Mouse (Mus musculus): ENCODE data around the gene Nup210l. TPM values are rescaled to one million over a fixed set of nuclear protein-coding genes. Genes with fewer than 3 reads are reported as not detected.
A peak's percentile ranks its signal among the peaks of the same experiment; 100 is the strongest.

Nup210l gene
- polyA plus RNA-seq, 1 experiment from 2014 or later = 0.36 TPM

DNA sequence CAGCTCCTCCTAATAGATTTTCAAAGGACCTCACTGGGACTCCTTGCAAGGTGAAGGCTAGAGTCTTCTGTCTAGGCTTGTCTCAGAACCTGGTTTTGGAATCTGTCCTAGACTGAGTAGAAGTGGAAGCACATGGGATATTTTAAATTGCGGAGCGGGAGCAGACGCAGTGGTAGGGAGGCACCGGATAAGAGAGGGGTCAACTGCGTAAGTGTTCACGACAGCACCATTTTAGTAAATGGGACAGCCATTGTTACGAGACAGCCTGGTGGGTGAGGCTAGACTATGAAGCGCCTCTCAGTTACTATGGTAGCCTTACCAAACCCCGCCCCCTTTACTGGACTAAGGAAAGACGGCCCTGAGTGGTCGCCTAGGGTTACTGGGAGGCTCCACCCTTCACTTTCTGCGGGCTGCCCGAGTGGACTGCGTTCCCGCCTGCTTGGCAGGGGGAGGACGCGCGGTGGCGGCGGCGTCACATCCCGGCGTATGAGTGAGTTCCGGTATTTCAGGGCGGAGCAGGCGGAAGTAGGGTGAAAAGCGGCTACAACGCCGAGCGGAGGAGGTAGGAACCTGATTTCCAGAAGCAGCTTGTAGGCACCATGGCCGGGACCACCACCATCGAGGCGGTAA lies 24.7 kb upstream of the Nup210l start:
- peak overlapping the region; percentile 99 for H3K27ac ChIP-seq (ENCODE audit: low read length)
- H3K27me3 ChIP-seq (ENCODE audit: insufficient read depth, low read length) = no peaks in the 10 kb centered on the region
- H3K4me2 ChIP-seq (replicated peaks; ENCODE audit: low read depth, low read length) = peak overlapping the region; percentile 77
- peak overlapping the region; percentile 92 for H3K4me3 ChIP-seq (ENCODE audit: low read length)
- peak; percentile 97 for ATAC-seq (ENCODE audit: low FRiP score, low TSS enrichment)
- under 1% methylated on average over 33 of the region's 33 CpGs for WGBS
- H3K9me3 ChIP-seq (ENCODE audit: low read length) = no peaks in the 10 kb centered on the region
- peak overlapping the region; percentile 94 for H3K9ac ChIP-seq (replicated peaks; ENCODE audit: low read length)
- H3K4me1 ChIP-seq (ENCODE audit: insufficient read depth, low read length) = peaks cover 51% of the 10 kb centered on the region
- H3K36me3 ChIP-seq (ENCODE audit: insufficient read depth, low read length) = no peaks in the 10 kb centered on the region

DNA sequence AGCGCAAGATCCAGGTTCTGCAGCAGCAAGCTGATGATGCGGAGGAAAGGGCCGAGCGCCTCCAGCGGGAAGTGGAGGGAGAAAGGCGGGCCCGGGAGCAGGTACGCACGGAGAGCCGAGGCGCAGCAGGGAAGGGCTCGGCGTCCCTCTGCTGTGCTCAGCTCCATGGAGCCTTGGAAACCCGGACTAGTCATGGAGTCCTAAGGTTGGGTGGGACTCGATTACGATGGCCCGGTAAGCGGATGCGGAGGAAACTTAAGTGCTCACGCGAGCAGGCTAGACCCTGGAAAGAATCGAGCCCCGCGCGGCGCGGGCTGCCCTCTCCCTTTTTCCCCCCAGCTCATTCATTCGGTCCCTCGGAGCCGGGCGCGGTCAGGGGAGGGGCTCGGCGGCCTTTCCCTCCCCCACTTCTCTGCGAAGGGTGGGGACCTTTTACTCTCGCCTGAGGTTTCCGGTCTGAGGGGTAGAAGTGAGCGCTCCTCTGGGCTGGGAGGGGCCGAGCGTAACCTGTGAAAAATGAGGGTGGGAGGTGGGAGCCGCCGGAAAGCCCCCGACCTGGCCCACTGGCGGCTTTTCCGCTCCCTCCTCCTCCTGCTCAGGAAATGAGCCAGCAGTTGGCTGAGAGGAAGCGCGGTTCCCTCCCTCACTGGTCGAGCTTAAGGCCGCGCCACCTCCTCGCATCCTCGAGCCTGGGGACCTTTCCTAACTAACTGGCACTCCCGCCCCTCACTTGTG lies 24.0 kb upstream of the Nup210l start:
- WGBS = 0% methylated on average over 45 of the region's 53 CpGs
- Histone ChIP-seq H3K4me1 (ENCODE audit: insufficient read depth, low read length) (peaks cover 57% of the 10 kb centered on the region), H3K27ac (ENCODE audit: low read length) (peak overlapping the region; percentile 99), H3K27me3 (ENCODE audit: insufficient read depth, low read length) (no peaks in the 10 kb centered on the region), H3K9me3 (ENCODE audit: low read length) (no peaks in the 10 kb centered on the region), H3K4me3 (ENCODE audit: low read length) (peak overlapping the region; percentile 92), H3K9ac (replicated peaks; ENCODE audit: low read length) (peak overlapping the region; percentile 94), H3K36me3 (ENCODE audit: insufficient read depth, low read length) (no peaks in the 10 kb centered on the region), H3K4me2 (replicated peaks; ENCODE audit: low read depth, low read length) (peak overlapping the region; percentile 77)
- ATAC-seq (ENCODE audit: low FRiP score, low TSS enrichment) = peak; percentile 65

DNA sequence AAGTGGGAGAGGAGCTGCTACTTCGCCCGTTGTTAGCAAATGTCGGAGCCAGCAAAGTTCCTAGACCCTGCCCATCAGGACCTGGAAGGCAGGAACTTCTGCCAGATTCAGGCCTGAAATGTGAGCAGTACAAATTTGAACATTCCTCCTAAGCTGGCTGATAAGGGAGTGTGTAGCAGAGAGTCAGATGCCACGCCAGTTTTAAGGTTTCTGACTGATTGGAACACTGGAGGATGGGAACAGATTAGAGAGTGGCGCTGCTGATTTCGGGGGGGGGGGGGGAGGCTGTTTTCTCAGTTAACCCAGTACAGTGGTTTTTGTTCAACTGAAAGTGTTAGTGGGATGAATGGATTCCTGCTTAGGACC lies 23.5 kb upstream of the Nup210l start:
- under 1% methylated on average over 6 of the region's 6 CpGs for WGBS
- Histone ChIP-seq H3K36me3 (ENCODE audit: insufficient read depth, low read length) (no peaks in the 10 kb centered on the region), H3K4me2 (replicated peaks; ENCODE audit: low read depth, low read length) (peak overlapping the region; percentile 77), H3K27me3 (ENCODE audit: insufficient read depth, low read length) (no peaks in the 10 kb centered on the region), H3K9ac (replicated peaks; ENCODE audit: low read length) (peak overlapping the region; percentile 94), H3K9me3 (ENCODE audit: low read length) (no peaks in the 10 kb centered on the region), H3K27ac (ENCODE audit: low read length) (peak overlapping the region; percentile 99), H3K4me3 (ENCODE audit: low read length) (peak overlapping the region; percentile 92), H3K4me1 (ENCODE audit: insufficient read depth, low read length) (peaks cover 61% of the 10 kb centered on the region)
- ATAC-seq (ENCODE audit: low FRiP score, low TSS enrichment) = peak; percentile 0; the same call in 1 of the 2 replicates

DNA sequence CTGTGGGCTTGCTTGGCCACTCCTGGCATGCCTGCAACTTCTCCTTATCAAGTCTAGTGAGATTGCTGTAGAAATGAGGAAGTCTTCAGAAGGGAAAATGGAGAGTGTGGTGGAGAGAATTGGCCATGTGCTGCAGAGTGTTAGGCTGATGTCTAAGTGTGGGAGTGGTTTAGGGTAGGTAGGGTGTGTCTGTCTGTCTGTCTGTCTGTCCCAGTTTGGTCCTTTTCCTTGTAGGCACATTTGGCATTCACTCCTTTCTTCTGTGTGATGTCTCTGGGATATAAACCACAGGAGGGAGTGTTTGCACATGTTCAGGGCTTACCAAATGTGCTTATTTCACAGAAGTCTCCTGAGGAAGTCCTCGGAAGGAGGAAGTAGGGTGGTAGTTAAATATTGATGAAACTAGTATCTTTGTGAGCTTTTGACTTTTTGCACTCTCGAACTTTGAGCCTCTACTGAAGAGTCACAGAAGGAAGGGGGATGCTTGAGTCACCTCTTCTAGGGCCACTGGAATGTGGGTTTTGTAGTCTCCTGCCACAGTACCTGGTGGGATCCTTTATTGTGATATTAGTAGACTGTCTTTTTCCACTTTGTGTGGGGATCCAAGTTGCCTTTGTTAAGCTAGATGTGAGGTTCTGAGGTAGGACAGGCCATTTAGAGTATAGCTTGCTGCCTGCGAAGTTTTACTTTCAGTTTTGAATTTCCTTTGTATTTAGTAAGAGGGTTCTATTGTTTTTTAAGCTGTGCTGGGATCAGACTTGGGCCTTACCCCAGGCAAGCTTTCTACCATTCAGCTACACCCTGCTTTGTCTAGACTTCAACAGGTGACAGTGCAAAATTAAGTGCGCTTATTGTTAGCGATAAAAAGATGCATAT lies 22.3 kb upstream of the Nup210l start:
- peak overlapping the region; percentile 77 for H3K4me2 ChIP-seq (replicated peaks; ENCODE audit: low read depth, low read length)
- H3K27ac ChIP-seq (ENCODE audit: low read length) = peak overlapping the region; percentile 78
- peaks cover 58% of the 10 kb centered on the region for H3K4me1 ChIP-seq (ENCODE audit: insufficient read depth, low read length)
- ATAC-seq (ENCODE audit: low FRiP score, low TSS enrichment) = no peak
- H3K36me3 ChIP-seq (ENCODE audit: insufficient read depth, low read length) = peaks cover 3% of the 10 kb centered on the region; the same call in 1 of the 2 replicates
- H3K27me3 ChIP-seq (ENCODE audit: insufficient read depth, low read length) = no peaks in the 10 kb centered on the region
- peak overlapping the region; percentile 40 for H3K9ac ChIP-seq (replicated peaks; ENCODE audit: low read length)
- peak overlapping the region; percentile 92 for H3K4me3 ChIP-seq (ENCODE audit: low read length)
- no peaks in the 10 kb centered on the region for H3K9me3 ChIP-seq (ENCODE audit: low read length)
- 61% methylated on average over 5 of the region's 5 CpGs for WGBS

DNA sequence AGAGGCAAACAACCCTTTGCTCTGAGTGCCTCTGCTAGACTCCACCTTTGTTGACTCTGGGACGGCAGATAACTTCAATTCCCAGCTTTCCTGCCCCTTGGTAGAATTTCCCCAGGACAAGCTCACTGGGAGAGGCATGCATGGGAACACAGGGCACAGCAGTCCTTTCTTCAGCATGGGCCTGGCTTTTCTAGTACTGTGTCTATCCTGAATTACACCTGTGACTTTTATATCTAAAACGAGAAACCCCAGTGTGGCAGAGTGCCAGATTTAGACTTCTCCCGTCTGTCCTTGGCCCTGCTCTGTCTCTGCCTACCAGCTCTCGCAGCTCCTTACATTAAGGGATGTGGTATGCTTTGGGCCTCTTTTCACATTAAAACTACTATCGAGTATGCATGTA lies 20.9 kb upstream of the Nup210l start:
- H3K9ac ChIP-seq (replicated peaks; ENCODE audit: low read length) = 0 out of 2 replicates have a peak overlapping the region, but pooled peaks have one; percentile 40
- peak overlapping the region; percentile 28 for H3K4me2 ChIP-seq (replicated peaks; ENCODE audit: low read depth, low read length)
- peaks cover 17% of the 10 kb centered on the region for H3K36me3 ChIP-seq (ENCODE audit: insufficient read depth, low read length)
- no peaks in the 10 kb centered on the region for H3K9me3 ChIP-seq (ENCODE audit: low read length)
- H3K27me3 ChIP-seq (ENCODE audit: insufficient read depth, low read length) = no peaks in the 10 kb centered on the region
- peak overlapping the region; percentile 7; the same call in 1 of the 2 replicates for H3K4me3 ChIP-seq (ENCODE audit: low read length)
- peak overlapping the region; percentile 48 for H3K27ac ChIP-seq (ENCODE audit: low read length)
- no peak for ATAC-seq (ENCODE audit: low FRiP score, low TSS enrichment)
- WGBS = 37% methylated on average over 5 of the region's 5 CpGs
- H3K4me1 ChIP-seq (ENCODE audit: insufficient read depth, low read length) = peaks cover 51% of the 10 kb centered on the region

DNA sequence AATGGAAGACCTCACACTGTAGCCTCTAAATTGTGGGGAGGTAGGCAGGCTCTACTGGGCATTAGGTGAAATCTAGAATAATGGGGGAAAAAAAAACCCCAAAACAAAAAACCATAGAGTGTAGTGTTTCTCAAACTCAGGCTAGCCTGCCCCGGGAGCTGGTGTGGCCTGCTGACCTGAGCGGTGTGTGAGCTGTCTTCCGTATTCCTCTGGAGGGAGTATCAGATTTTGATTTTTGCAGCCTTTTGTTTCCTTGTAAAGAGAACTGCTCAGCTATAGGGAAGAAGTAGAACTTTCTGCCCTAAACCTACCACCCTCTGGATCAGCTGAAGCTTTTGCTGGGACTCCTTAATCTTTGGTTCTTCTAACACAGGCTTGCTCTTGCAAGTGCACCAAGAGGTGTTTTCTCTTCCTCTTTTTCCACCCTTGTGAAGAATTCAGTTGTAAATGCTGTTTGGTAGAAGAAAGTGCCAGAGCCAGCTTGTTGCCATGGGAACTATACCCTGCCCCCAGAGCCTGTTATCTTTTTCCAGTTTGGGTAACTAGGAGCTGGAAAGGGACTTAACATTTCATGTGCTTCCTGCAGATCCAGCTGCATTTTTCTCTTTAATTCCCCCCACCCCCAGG lies 20.1 kb upstream of the Nup210l start:
- ATAC-seq (ENCODE audit: low FRiP score, low TSS enrichment) = no peak
- Histone ChIP-seq H3K9ac (replicated peaks; ENCODE audit: low read length) (no peak overlapping the region), H3K9me3 (ENCODE audit: low read length) (no peaks in the 10 kb centered on the region), H3K4me2 (replicated peaks; ENCODE audit: low read depth, low read length) (peak overlapping the region; percentile 28), H3K27ac (ENCODE audit: low read length) (peak overlapping the region; percentile 48), H3K4me3 (ENCODE audit: low read length) (no peak overlapping the region), H3K36me3 (ENCODE audit: insufficient read depth, low read length) (peaks cover 25% of the 10 kb centered on the region), H3K27me3 (ENCODE audit: insufficient read depth, low read length) (no peaks in the 10 kb centered on the region), H3K4me1 (ENCODE audit: insufficient read depth, low read length) (peaks cover 46% of the 10 kb centered on the region)
- WGBS = 33% methylated on average over 3 of the region's 3 CpGs

DNA sequence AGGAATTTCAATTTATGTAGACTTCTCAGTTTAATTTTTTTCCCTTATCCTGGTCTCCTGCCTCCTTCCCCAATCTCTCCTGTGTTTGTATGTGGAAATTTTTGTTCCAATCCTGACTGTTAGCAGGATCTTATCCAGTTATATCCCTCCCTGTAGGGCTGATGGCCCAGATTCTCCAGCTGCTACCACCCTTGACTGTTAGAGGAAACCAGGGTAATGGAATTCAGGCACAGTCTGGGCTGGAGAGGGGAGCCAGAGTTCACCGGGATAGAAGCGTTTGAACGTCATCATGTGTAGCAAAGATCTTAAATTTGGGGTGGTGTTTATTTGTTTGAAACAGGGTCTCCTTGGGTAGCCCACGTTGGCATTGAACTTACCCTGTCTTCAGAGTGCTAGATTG lies 19.1 kb upstream of the Nup210l start:
- 69% methylated on average over 4 of the region's 4 CpGs for WGBS
- Histone ChIP-seq H3K9ac (replicated peaks; ENCODE audit: low read length) (no peak overlapping the region), H3K27ac (ENCODE audit: low read length) (no peak overlapping the region), H3K4me2 (replicated peaks; ENCODE audit: low read depth, low read length) (no peak overlapping the region), H3K4me3 (ENCODE audit: low read length) (no peak overlapping the region), H3K4me1 (ENCODE audit: insufficient read depth, low read length) (peaks cover 44% of the 10 kb centered on the region), H3K27me3 (ENCODE audit: insufficient read depth, low read length) (no peaks in the 10 kb centered on the region), H3K9me3 (ENCODE audit: low read length) (no peaks in the 10 kb centered on the region), H3K36me3 (ENCODE audit: insufficient read depth, low read length) (peaks cover 35% of the 10 kb centered on the region)
- ATAC-seq (ENCODE audit: low FRiP score, low TSS enrichment) = no peak

DNA sequence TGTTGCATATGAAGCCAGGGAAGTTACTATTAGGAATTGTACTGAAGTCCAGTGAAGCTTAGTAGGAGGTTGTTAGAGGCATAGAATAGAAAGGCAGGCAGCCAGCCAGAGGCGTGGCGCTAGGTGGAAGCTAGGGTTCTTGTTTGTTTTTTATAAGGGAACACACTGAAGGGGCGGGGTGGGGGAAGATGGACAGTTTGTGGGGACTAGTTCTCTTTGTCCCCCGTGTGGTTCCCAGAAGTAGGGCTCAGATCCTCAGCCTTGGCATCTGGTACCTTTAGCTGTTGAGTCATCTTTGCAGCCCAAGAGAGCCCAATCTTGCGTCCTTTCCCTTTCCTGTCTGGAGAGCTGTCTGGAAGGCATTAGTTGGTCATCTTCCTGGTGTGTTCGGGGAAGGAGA lies 18.7 kb upstream of the Nup210l start:
- Histone ChIP-seq H3K36me3 (ENCODE audit: insufficient read depth, low read length) (peaks cover 40% of the 10 kb centered on the region), H3K4me2 (replicated peaks; ENCODE audit: low read depth, low read length) (no peak overlapping the region), H3K27ac (ENCODE audit: low read length) (no peak overlapping the region), H3K9me3 (ENCODE audit: low read length) (no peaks in the 10 kb centered on the region), H3K9ac (replicated peaks; ENCODE audit: low read length) (no peak overlapping the region), H3K4me1 (ENCODE audit: insufficient read depth, low read length) (peaks cover 44% of the 10 kb centered on the region), H3K27me3 (ENCODE audit: insufficient read depth, low read length) (no peaks in the 10 kb centered on the region), H3K4me3 (ENCODE audit: low read length) (no peak overlapping the region)
- no peak for ATAC-seq (ENCODE audit: low FRiP score, low TSS enrichment)
- WGBS = 85% methylated on average over 6 of the region's 6 CpGs

DNA sequence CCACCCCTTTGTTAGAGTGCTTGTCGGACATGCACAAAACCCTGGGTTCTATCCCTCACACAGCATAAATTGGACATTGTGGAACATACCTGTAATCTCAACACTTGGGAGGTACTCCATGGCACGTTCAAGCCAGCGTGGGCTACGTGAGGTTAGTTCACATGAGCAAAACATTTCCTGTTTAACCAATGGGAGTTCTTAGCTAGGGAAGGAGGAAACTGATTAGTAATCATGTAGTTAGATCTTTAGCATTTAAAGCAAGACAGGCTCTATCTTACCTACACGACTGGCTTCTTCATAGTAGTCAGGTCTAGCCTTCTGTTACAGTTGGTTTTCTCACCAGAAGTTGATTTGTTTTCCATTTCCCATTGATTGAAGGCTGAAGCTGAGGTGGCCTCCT lies 17.9 kb upstream of the Nup210l start:
- Histone ChIP-seq H3K9me3 (ENCODE audit: low read length) (no peaks in the 10 kb centered on the region), H3K4me2 (replicated peaks; ENCODE audit: low read depth, low read length) (no peak overlapping the region), H3K4me1 (ENCODE audit: insufficient read depth, low read length) (peaks cover 41% of the 10 kb centered on the region), H3K4me3 (ENCODE audit: low read length) (no peak overlapping the region), H3K9ac (replicated peaks; ENCODE audit: low read length) (no peak overlapping the region), H3K27me3 (ENCODE audit: insufficient read depth, low read length) (no peaks in the 10 kb centered on the region), H3K27ac (ENCODE audit: low read length) (no peak overlapping the region), H3K36me3 (ENCODE audit: insufficient read depth, low read length) (peaks cover 48% of the 10 kb centered on the region)
- whole genome bisulfite sequencing = 88% methylated on average over 5 of the region's 5 CpGs
- no peak for ATAC-seq (ENCODE audit: low FRiP score, low TSS enrichment)

All from kidney, embryonic 16.5 days (tissue).